Mouse (Mus musculus): ENCODE measurements around the gene Ncapd3. TPM values are rescaled to one million over a fixed set of nuclear protein-coding genes. Genes with fewer than 3 reads are reported as not detected.

Gene Ncapd3
- polyA plus RNA-seq, 1 experiment from 2014 or later, result 23.4 TPM

DNA sequence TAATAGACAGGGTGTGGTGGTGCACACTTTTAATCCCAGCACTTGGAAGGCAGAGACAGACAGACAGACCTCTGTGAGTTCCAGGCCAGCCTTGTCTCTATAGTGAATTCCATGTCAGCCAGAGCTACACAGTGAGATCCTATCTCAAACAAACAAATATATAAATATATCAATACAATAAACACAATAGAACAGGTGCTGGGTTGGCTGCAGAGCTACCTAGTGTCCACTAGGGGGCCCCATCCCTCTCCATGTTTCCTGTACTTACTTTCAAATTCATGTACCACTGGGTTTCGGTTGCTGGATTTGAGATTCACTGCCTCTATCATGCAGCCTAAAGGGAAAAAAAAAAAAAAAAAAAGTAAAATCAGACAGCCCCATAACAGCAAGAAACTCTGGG lies 76.1 kb downstream of the Ncapd3 start:
- Histone ChIP-seq H3K27ac (ENCODE audit: low read length) (no peak overlapping the region), H3K4me1 (replicated peaks; ENCODE audit: control insufficient read depth, insufficient read depth, low read length) (peaks cover 20% of the 10 kb centered on the region), H3K27me3 (replicated peaks; ENCODE audit: control insufficient read depth, insufficient read depth, low read length) (no peaks in the 10 kb centered on the region), H3K4me3 (replicated peaks; ENCODE audit: low read length) (no peak overlapping the region), H3K36me3 (ENCODE audit: control insufficient read depth, insufficient read depth) (peaks cover 11% of the 10 kb centered on the region; the same call in 1 of the 2 replicates), H3K9me3 (ENCODE audit: control insufficient read depth, low read length) (no peaks in the 10 kb centered on the region), H3K9ac (replicated peaks; ENCODE audit: low read depth, low read length) (no peak overlapping the region), H3K4me2 (ENCODE audit: low read length) (no peak overlapping the region)
- ATAC-seq, result no peak; the same call in 1 of the 2 replicates
- WGBS, result 21% methylated on average over 1 of the region's 1 CpGs

- 91% methylated on average over 4 of the region's 4 CpGs for WGBS
- peaks cover 20% of the 10 kb centered on the region for H3K4me1 ChIP-seq (replicated peaks; ENCODE audit: control insufficient read depth, insufficient read depth, low read length)
- H3K4me3 ChIP-seq (replicated peaks; ENCODE audit: low read length), result no peak overlapping the region
- H3K36me3 ChIP-seq (ENCODE audit: control insufficient read depth, insufficient read depth), result 0 out of 2 replicates have a peak, but pooled peaks cover 4% of the 10 kb centered on the region
- H3K27me3 ChIP-seq (replicated peaks; ENCODE audit: control insufficient read depth, insufficient read depth, low read length), result no peaks in the 10 kb centered on the region
- ATAC-seq, result no peak
- no peak overlapping the region for H3K27ac ChIP-seq (ENCODE audit: low read length)
- H3K9ac ChIP-seq (replicated peaks; ENCODE audit: low read depth, low read length), result no peak overlapping the region
- H3K4me2 ChIP-seq (ENCODE audit: low read length), result no peak overlapping the region
- no peaks in the 10 kb centered on the region for H3K9me3 ChIP-seq (ENCODE audit: control insufficient read depth, low read length)
Measured at GRCm38 (mm10) chr9:27108451-27108850, 78.5 kb downstream of the Ncapd3 start.

GRCm38 (mm10) chr9:27109533-27110514 lies 79.8 kb downstream of the Ncapd3 start:
- 66% methylated on average over 22 of the region's 22 CpGs for WGBS
- no peak overlapping the region for H3K9ac ChIP-seq (replicated peaks; ENCODE audit: low read depth, low read length)
- peaks cover 20% of the 10 kb centered on the region for H3K4me1 ChIP-seq (replicated peaks; ENCODE audit: control insufficient read depth, insufficient read depth, low read length)
- H3K4me2 ChIP-seq (ENCODE audit: low read length), result no peak overlapping the region
- no peaks in the 10 kb centered on the region for H3K27me3 ChIP-seq (replicated peaks; ENCODE audit: control insufficient read depth, insufficient read depth, low read length)
- no peak overlapping the region for H3K4me3 ChIP-seq (replicated peaks; ENCODE audit: low read length)
- no peaks in the 10 kb centered on the region for H3K9me3 ChIP-seq (ENCODE audit: control insufficient read depth, low read length)
- H3K27ac ChIP-seq (ENCODE audit: low read length), result peak overlapping the region; percentile 48
- no peaks in the 10 kb centered on the region for H3K36me3 ChIP-seq (ENCODE audit: control insufficient read depth, insufficient read depth)
- ATAC-seq, result no peak

DNA sequence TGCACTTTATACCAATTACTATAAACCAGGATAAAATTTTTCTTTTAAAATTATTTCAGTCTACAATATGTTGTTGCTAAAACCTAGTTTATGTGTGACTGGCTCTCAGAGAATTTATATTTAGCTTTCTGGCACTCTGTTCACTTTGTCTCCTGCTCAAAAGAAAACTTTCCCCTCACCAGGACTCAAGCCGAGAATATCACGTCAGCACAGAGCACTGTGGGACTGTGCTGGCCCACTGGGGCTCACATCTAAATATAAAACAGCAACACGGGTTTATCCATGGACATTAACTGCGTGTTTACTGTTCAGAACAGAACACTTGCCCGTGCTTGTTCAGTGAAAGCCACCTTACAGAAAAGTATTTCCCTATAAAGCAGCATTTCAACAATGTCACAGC lies 80.7 kb downstream of the Ncapd3 start:
- Histone ChIP-seq H3K9ac (replicated peaks; ENCODE audit: low read depth, low read length) (no peak overlapping the region), H3K4me2 (ENCODE audit: low read length) (no peak overlapping the region), H3K36me3 (ENCODE audit: control insufficient read depth, insufficient read depth) (no peaks in the 10 kb centered on the region), H3K9me3 (ENCODE audit: control insufficient read depth, low read length) (no peaks in the 10 kb centered on the region), H3K4me3 (replicated peaks; ENCODE audit: low read length) (no peak overlapping the region), H3K4me1 (replicated peaks; ENCODE audit: control insufficient read depth, insufficient read depth, low read length) (peaks cover 20% of the 10 kb centered on the region), H3K27me3 (replicated peaks; ENCODE audit: control insufficient read depth, insufficient read depth, low read length) (no peaks in the 10 kb centered on the region), H3K27ac (ENCODE audit: low read length) (no peak overlapping the region)
- no peak for ATAC-seq
- WGBS, result 58% methylated on average over 5 of the region's 5 CpGs

DNA sequence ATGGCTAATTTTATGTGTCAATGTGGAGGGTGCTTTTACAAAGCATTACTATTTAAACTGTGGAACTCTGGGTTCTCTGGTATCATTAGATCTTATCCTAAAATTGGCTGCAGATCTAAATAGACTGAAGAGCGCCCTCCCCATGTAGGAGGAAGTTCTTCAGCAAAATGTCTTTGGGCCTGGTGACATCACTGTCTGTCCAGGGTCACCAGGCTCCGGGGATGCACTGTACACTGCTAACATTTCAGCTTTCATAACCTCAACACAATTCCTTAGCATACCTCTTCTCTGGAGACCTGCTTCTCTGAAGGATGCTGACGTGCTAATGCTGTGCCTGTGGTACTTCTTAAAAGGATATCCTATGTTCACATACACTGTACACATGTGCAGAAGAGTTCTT lies 81.8 kb downstream of the Ncapd3 start:
- Histone ChIP-seq H3K27ac (ENCODE audit: low read length) (no peak overlapping the region), H3K9me3 (ENCODE audit: control insufficient read depth, low read length) (no peaks in the 10 kb centered on the region), H3K9ac (replicated peaks; ENCODE audit: low read depth, low read length) (no peak overlapping the region), H3K4me2 (ENCODE audit: low read length) (no peak overlapping the region), H3K4me3 (replicated peaks; ENCODE audit: low read length) (no peak overlapping the region), H3K27me3 (replicated peaks; ENCODE audit: control insufficient read depth, insufficient read depth, low read length) (no peaks in the 10 kb centered on the region), H3K36me3 (ENCODE audit: control insufficient read depth, insufficient read depth) (no peaks in the 10 kb centered on the region), H3K4me1 (replicated peaks; ENCODE audit: control insufficient read depth, insufficient read depth, low read length) (peaks cover 20% of the 10 kb centered on the region)
- WGBS, result 94% methylated on average over 3 of the region's 3 CpGs
- ATAC-seq, result no peak

DNA sequence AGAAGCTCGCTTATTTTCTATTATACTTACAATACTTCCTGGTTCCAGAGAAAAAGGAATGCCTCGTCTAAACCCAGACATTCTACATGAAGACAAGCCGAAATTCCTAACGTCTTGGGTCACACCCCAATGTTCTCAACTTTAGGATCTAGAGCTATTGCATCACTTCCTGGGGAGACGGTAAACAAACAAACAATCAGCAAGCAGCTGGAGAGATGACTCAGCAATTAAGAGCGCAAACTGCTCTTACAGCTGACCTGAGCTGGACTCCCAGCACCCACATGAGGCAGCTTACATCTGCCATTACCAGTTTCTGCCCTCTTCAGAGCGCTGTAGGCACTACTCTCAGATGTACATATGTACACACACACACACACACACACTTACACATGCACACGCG lies 91.3 kb downstream of the Ncapd3 start:
- ATAC-seq, result no peak
- Histone ChIP-seq H3K27ac (ENCODE audit: low read length) (no peak overlapping the region), H3K9ac (replicated peaks; ENCODE audit: low read depth, low read length) (no peak overlapping the region), H3K4me3 (replicated peaks; ENCODE audit: low read length) (no peak overlapping the region), H3K36me3 (ENCODE audit: control insufficient read depth, insufficient read depth) (no peaks in the 10 kb centered on the region), H3K9me3 (ENCODE audit: control insufficient read depth, low read length) (no peaks in the 10 kb centered on the region), H3K4me2 (ENCODE audit: low read length) (no peak overlapping the region), H3K27me3 (replicated peaks; ENCODE audit: control insufficient read depth, insufficient read depth, low read length) (no peaks in the 10 kb centered on the region), H3K4me1 (replicated peaks; ENCODE audit: control insufficient read depth, insufficient read depth, low read length) (peaks cover 19% of the 10 kb centered on the region)
- WGBS, result 87% methylated on average over 9 of the region's 9 CpGs

- H3K4me3 ChIP-seq (replicated peaks; ENCODE audit: low read length), result no peak overlapping the region
- no peak overlapping the region for H3K9ac ChIP-seq (replicated peaks; ENCODE audit: low read depth, low read length)
- H3K4me1 ChIP-seq (replicated peaks; ENCODE audit: control insufficient read depth, insufficient read depth, low read length), result peaks cover 19% of the 10 kb centered on the region
- ATAC-seq, result no peak
- H3K9me3 ChIP-seq (ENCODE audit: control insufficient read depth, low read length), result no peaks in the 10 kb centered on the region
- H3K36me3 ChIP-seq (ENCODE audit: control insufficient read depth, insufficient read depth), result no peaks in the 10 kb centered on the region
- no peaks in the 10 kb centered on the region for H3K27me3 ChIP-seq (replicated peaks; ENCODE audit: control insufficient read depth, insufficient read depth, low read length)
- WGBS, result 83% methylated on average over 4 of the region's 4 CpGs
- no peak overlapping the region for H3K27ac ChIP-seq (ENCODE audit: low read length)
- no peak overlapping the region for H3K4me2 ChIP-seq (ENCODE audit: low read length)
Measured at GRCm38 (mm10) chr9:27122076-27122475, 92.1 kb downstream of the Ncapd3 start.

- ATAC-seq, result peak; percentile 43; the same call in 1 of the 2 replicates
- no peak overlapping the region for H3K9ac ChIP-seq (replicated peaks; ENCODE audit: low read depth, low read length)
- WGBS, result 24% methylated on average over 4 of the region's 4 CpGs
- H3K9me3 ChIP-seq (ENCODE audit: control insufficient read depth, low read length), result no peaks in the 10 kb centered on the region
- peaks cover 19% of the 10 kb centered on the region for H3K4me1 ChIP-seq (replicated peaks; ENCODE audit: control insufficient read depth, insufficient read depth, low read length)
- H3K4me3 ChIP-seq (replicated peaks; ENCODE audit: low read length), result no peak overlapping the region
- H3K36me3 ChIP-seq (ENCODE audit: control insufficient read depth, insufficient read depth), result no peaks in the 10 kb centered on the region
- no peak overlapping the region for H3K4me2 ChIP-seq (ENCODE audit: low read length)
- H3K27me3 ChIP-seq (replicated peaks; ENCODE audit: control insufficient read depth, insufficient read depth, low read length), result no peaks in the 10 kb centered on the region
- no peak overlapping the region for H3K27ac ChIP-seq (ENCODE audit: low read length)
Measured at GRCm38 (mm10) chr9:27122963-27123362, 93.0 kb downstream of the Ncapd3 start.

- no peaks in the 10 kb centered on the region for H3K27me3 ChIP-seq (replicated peaks; ENCODE audit: control insufficient read depth, insufficient read depth, low read length)
- no peak overlapping the region for H3K4me3 ChIP-seq (replicated peaks; ENCODE audit: low read length)
- no peak for ATAC-seq
- peaks cover 19% of the 10 kb centered on the region for H3K4me1 ChIP-seq (replicated peaks; ENCODE audit: control insufficient read depth, insufficient read depth, low read length)
- WGBS, result 65% methylated on average over 2 of the region's 2 CpGs
- H3K27ac ChIP-seq (ENCODE audit: low read length), result no peak overlapping the region
- no peaks in the 10 kb centered on the region for H3K9me3 ChIP-seq (ENCODE audit: control insufficient read depth, low read length)
- H3K36me3 ChIP-seq (ENCODE audit: control insufficient read depth, insufficient read depth), result no peaks in the 10 kb centered on the region
- H3K4me2 ChIP-seq (ENCODE audit: low read length), result no peak overlapping the region
- no peak overlapping the region for H3K9ac ChIP-seq (replicated peaks; ENCODE audit: low read depth, low read length)
Measured at GRCm38 (mm10) chr9:27123947-27124346, 94.0 kb downstream of the Ncapd3 start.

Measured in forebrain, embryonic 16.5 days (tissue).